Mouse (Mus musculus) G1E (cell line): ENCODE measurements around the gene Itsn1.

Source experiments
- CTCF ChIP-seq: IDR thresholded peaks from 2 replicates; pipeline ENCODE4 v1.5.1; 2012; ENCODE audit warnings: low read depth, low read length, inconsistent platforms, mixed read lengths
- GATA1 ChIP-seq: IDR thresholded peaks from 2 replicates; pipeline ENCODE4 v1.6.1; 2012; ENCODE audit warnings: borderline replicate concordance, low read length, inconsistent platforms, mixed read lengths
- POLR2AphosphoS5 ChIP-seq: IDR thresholded peaks from 2 replicates; pipeline ENCODE4 v1.6.1; 2012; ENCODE audit warnings: low read depth, low read length, inconsistent platforms; ENCODE audit not compliant: insufficient replicate concordance
- TAL1 ChIP-seq: conservative IDR thresholded peaks from 2 replicates; pipeline ENCODE4 v1.6.1; 2012; ENCODE audit warnings: low read depth, low read length, inconsistent platforms, mixed read lengths

DNA sequence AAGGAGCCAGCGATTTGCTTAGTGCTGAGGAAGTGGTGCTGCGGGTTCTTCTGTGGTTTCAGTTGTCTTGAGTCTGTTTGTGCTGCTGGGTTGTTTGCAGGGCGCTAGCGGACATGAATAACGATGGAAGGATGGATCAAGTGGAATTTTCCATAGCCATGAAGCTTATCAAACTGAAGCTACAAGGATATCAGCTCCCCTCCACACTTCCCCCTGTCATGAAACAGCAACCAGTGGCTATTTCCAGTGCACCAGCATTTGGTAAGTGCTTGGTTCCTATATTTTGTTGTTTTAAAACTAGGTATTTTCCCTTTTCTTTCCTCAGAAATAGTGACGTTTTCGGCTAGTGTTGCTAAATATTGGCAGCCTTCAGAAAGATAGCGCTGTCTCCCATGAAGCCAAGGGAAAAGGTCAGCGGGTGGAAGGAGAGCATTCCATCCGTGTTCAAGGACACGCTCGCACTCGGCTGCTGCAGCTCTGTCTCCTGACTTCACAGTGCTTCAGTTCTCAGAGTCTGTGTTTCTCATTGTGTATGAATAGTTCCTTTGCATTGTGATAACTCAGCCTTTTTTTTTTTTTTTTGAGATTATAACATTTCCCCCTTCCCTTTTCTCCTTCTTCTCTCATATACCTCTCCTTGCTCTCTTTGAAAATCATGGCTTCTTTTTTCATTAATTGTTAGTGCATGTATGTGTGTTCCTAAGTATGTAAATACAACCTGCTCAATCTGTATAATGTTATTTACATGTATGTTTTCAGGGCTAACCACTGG, 64.6 kb downstream of the Itsn1 start:
- no peak for TF ChIP-seq CTCF
- no peak for TF ChIP-seq GATA1
- no peak for TF ChIP-seq TAL1
- TF ChIP-seq POLR2AphosphoS5: no peak
